Mouse (Mus musculus) kidney, embryonic 16.5 days (tissue): ENCODE data around the gene Polr1b. TPM values are rescaled to one million over a fixed set of nuclear protein-coding genes. Genes with fewer than 3 reads are reported as not detected.

Source experiments
- ATAC-seq: fragments of 200-750 bp; cut with Nextera tagmentation; 2 replicates; pipeline ENCODE4 v1.8.0; 2017; ENCODE audit warnings: moderate TSS enrichment; ENCODE audit not compliant: low FRiP score, low TSS enrichment
- H3K27ac ChIP-seq: fragments of 300-500 bp; sonication (generic); 2 replicates; pipeline ENCODE4 v1.5.1; 2014; ENCODE audit warnings: low read length
- H3K27me3 ChIP-seq: fragments of 300-500 bp; sonication (generic); 2 replicates; pipeline ENCODE4 v1.6.1; 2014; ENCODE audit warnings: low read length, control low read depth, mixed read lengths; ENCODE audit not compliant: insufficient read depth
- H3K36me3 ChIP-seq: fragments of 300-500 bp; sonication (generic); 2 replicates; pipeline ENCODE4 v1.6.1; 2014; ENCODE audit warnings: low read length, control low read depth, mixed read lengths; ENCODE audit not compliant: insufficient read depth
- H3K4me1 ChIP-seq: fragments of 300-500 bp; sonication (generic); 2 replicates; pipeline ENCODE4 v1.6.1; 2014; ENCODE audit warnings: low read length, control low read depth, mixed read lengths; ENCODE audit not compliant: insufficient read depth
- H3K4me2 ChIP-seq: fragments of 300-500 bp; sonication (generic); replicated peaks from 2 replicates; pipeline ENCODE4 v1.6.1; 2014; ENCODE audit warnings: low read depth, low read length
- H3K4me3 ChIP-seq: fragments of 300-500 bp; sonication (generic); 2 replicates; pipeline ENCODE4 v1.5.1; 2014; ENCODE audit warnings: mild to moderate bottlenecking, low read length
- H3K9ac ChIP-seq: fragments of 300-500 bp; sonication (generic); replicated peaks from 2 replicates; pipeline ENCODE4 v1.6.1; 2014; ENCODE audit warnings: low read length
- H3K9me3 ChIP-seq: fragments of 300-500 bp; sonication (generic); 2 replicates; pipeline ENCODE4 v1.6.1; 2016; ENCODE audit warnings: low read length, control low read depth
- WGBS: fragments of 180-500 bp; shearing (Covaris S2); extraction: QIAGEN DNeasy Blood & Tissue Kit; methylation state at CpG from one replicate; pipeline ENCODE4 v1.1.7; 2014; 5-methylcytosine and 5-hydroxymethylcytosine counted together
- polyA plus RNA-seq: library from polyadenylated mRNA; unstranded; fragments of >200 nt; fragmentation: Nextera tagmentation; extraction: Ambion mirVana; gene quantifications from 2 replicates; pipeline ENCODE4 v1.2.1, GENCODE M21; 2015

The Polr1b gene
- polyA plus RNA-seq, 1 experiment from 2014 or later = 27.2 TPM

GRCm38 (mm10) chr2:129133006-129133805 is 32.4 kb downstream of the Polr1b start:
- ATAC-seq = no peak

GRCm38 (mm10) chr2:129139906-129140305 is 39.1 kb downstream of the Polr1b start:
- H3K27ac ChIP-seq = no peak overlapping the region
- H3K9ac ChIP-seq = no peak overlapping the region
- 83% methylated on average over 10 of the region's 10 CpGs for WGBS
- no peak overlapping the region for H3K4me3 ChIP-seq
- H3K9me3 ChIP-seq = no peaks in the 10 kb centered on the region
- H3K27me3 ChIP-seq = no peaks in the 10 kb centered on the region
- no peak overlapping the region for H3K4me2 ChIP-seq
- H3K4me1 ChIP-seq = no peaks in the 10 kb centered on the region
- no peaks in the 10 kb centered on the region for H3K36me3 ChIP-seq
- ATAC-seq = no peak

More at GRCm38 (mm10) chr2:129133006-129133805, 32.4 kb downstream of the Polr1b start:
- no peak overlapping the region for H3K4me3 ChIP-seq
- H3K27me3 ChIP-seq = no peaks in the 10 kb centered on the region
- no peak overlapping the region for H3K9ac ChIP-seq
- peaks cover 12% of the 10 kb centered on the region for H3K9me3 ChIP-seq
- H3K4me2 ChIP-seq = no peak overlapping the region
- H3K27ac ChIP-seq = no peak overlapping the region
- WGBS = 96% methylated on average over 14 of the region's 14 CpGs
- peaks cover 25% of the 10 kb centered on the region for H3K36me3 ChIP-seq
- H3K4me1 ChIP-seq = peaks cover 12% of the 10 kb centered on the region

GRCm38 (mm10) chr2:129148836-129149235 is 48.0 kb downstream of the Polr1b start:
- Histone ChIP-seq H3K9ac (no peak overlapping the region), H3K4me3 (no peak overlapping the region), H3K4me2 (no peak overlapping the region), H3K4me1 (no peaks in the 10 kb centered on the region), H3K27me3 (no peaks in the 10 kb centered on the region), H3K9me3 (no peaks in the 10 kb centered on the region), H3K36me3 (no peaks in the 10 kb centered on the region), H3K27ac (no peak overlapping the region)
- 72% methylated on average over 2 of the region's 2 CpGs for WGBS
- no peak for ATAC-seq

- ATAC-seq = no peak
- no peaks in the 10 kb centered on the region for H3K36me3 ChIP-seq
- WGBS = 79% methylated on average over 5 of the region's 5 CpGs
- H3K4me3 ChIP-seq = no peak overlapping the region
- no peaks in the 10 kb centered on the region for H3K9me3 ChIP-seq
- H3K9ac ChIP-seq = no peak overlapping the region
- H3K27ac ChIP-seq = no peak overlapping the region
- no peaks in the 10 kb centered on the region for H3K4me1 ChIP-seq
- H3K4me2 ChIP-seq = no peak overlapping the region
- no peaks in the 10 kb centered on the region for H3K27me3 ChIP-seq
Measured at GRCm38 (mm10) chr2:129150386-129150785, 49.6 kb downstream of the Polr1b start.

GRCm38 (mm10) chr2:129151111-129151510 is 50.3 kb downstream of the Polr1b start:
- Histone ChIP-seq H3K36me3 (no peaks in the 10 kb centered on the region), H3K4me3 (no peak overlapping the region), H3K27ac (no peak overlapping the region), H3K27me3 (no peaks in the 10 kb centered on the region), H3K9ac (no peak overlapping the region), H3K4me1 (no peaks in the 10 kb centered on the region), H3K4me2 (no peak overlapping the region), H3K9me3 (no peaks in the 10 kb centered on the region)
- 82% methylated on average over 9 of the region's 9 CpGs for WGBS
- ATAC-seq = no peak

GRCm38 (mm10) chr2:129152751-129153150 is 52.0 kb downstream of the Polr1b start:
- Histone ChIP-seq H3K27ac (no peak overlapping the region), H3K27me3 (no peaks in the 10 kb centered on the region), H3K4me2 (no peak overlapping the region), H3K36me3 (no peaks in the 10 kb centered on the region), H3K4me1 (no peaks in the 10 kb centered on the region), H3K9me3 (no peaks in the 10 kb centered on the region), H3K4me3 (no peak overlapping the region), H3K9ac (no peak overlapping the region)
- WGBS = 69% methylated on average over 1 of the region's 1 CpGs
- no peak for ATAC-seq

GRCm38 (mm10) chr2:129164815-129165214 is 64.0 kb downstream of the Polr1b start:
- H3K4me1 ChIP-seq = no peaks in the 10 kb centered on the region
- ATAC-seq = no peak
- H3K27me3 ChIP-seq = no peaks in the 10 kb centered on the region
- H3K36me3 ChIP-seq = no peaks in the 10 kb centered on the region
- H3K9ac ChIP-seq = no peak overlapping the region
- no peak overlapping the region for H3K27ac ChIP-seq
- H3K9me3 ChIP-seq = peaks cover 3% of the 10 kb centered on the region; the same call in 1 of the 2 replicates
- no peak overlapping the region for H3K4me3 ChIP-seq
- 73% methylated on average over 5 of the region's 5 CpGs for WGBS
- no peak overlapping the region for H3K4me2 ChIP-seq

GRCm38 (mm10) chr2:129166466-129167463 is 66.0 kb downstream of the Polr1b start:
- no peak overlapping the region for H3K4me3 ChIP-seq
- peaks cover 3% of the 10 kb centered on the region; the same call in 1 of the 2 replicates for H3K9me3 ChIP-seq
- WGBS = 78% methylated on average over 10 of the region's 10 CpGs
- no peaks in the 10 kb centered on the region for H3K27me3 ChIP-seq
- H3K9ac ChIP-seq = no peak overlapping the region
- H3K4me1 ChIP-seq = no peaks in the 10 kb centered on the region
- H3K4me2 ChIP-seq = no peak overlapping the region
- ATAC-seq = no peak
- 0 out of 2 replicates have a peak overlapping the region, but pooled peaks have one; percentile 32 for H3K27ac ChIP-seq
- no peaks in the 10 kb centered on the region for H3K36me3 ChIP-seq

- Histone ChIP-seq H3K9me3 (peaks cover under 1% of the 10 kb centered on the region; the same call in 1 of the 2 replicates), H3K4me3 (no peak overlapping the region), H3K36me3 (no peaks in the 10 kb centered on the region), H3K27me3 (no peaks in the 10 kb centered on the region), H3K4me1 (no peaks in the 10 kb centered on the region), H3K4me2 (no peak overlapping the region), H3K9ac (no peak overlapping the region), H3K27ac (no peak overlapping the region)
- ATAC-seq = no peak
- WGBS = 59% methylated on average over 10 of the region's 10 CpGs
Measured at GRCm38 (mm10) chr2:129173386-129173785, 72.6 kb downstream of the Polr1b start.
